Mouse (Mus musculus) bone marrow macrophage, adult 2 months (primary cell): Measurements from ENCODE around the gene Cyp1a1.

ENCODE experiments used
- CTCF ChIP-seq: IDR thresholded peaks from 2 replicates; pipeline ENCODE4 v1.5.1; 2012; ENCODE audit warnings: low read depth, mild to moderate bottlenecking, low read length, moderate library complexity
- POLR2A ChIP-seq: IDR thresholded peaks from 2 replicates; pipeline ENCODE4 v1.6.1; 2012; ENCODE audit warnings: mild to moderate bottlenecking, low read depth, low read length, borderline replicate concordance

GRCm38 (mm10) chr9:57664616-57665015, 23.1 kb upstream of the Cyp1a1 start:
- TF ChIP-seq POLR2A (no peak), CTCF (no peak)
